ENCODE assay signal across 8 mouse cellular contexts in the genomic region with DNA sequence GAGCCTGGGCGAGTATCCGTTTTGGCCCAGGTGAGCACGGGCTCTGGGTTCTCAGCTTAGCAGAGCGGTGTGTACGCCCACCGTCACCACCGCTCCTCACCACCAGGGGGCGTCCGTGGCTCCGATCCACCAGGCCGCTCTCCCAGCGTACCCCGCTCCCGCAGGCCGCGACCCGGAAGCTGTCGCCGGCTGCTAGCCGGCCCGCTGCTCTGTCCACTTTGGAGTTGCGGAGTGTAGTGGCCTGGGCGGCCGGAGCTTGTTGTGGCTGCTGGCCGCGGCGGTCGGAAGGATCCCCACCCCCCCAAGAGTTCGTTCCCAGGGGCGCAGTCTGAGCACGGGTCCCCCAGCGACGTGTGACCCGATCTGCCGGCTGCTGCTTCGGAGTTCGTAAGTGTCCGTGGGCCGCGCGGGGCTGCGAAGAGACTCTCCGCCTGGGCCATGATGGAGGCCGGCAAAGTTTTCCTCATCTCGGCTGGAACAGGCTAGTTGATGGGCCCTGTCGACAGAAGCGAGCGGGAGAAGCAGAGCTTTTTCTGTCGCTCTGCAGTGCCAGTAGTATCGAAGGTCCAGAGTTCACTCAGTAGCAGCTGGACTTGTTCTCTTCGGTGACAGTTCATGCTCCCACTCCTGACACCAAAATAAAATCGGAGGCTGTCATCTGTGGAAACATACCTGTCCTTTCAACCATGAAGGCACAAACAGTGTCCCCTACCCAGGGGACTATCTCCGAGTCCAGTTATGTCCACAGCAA. TPM values are rescaled to one million over a fixed set of nuclear protein-coding genes. Genes with fewer than 3 reads are reported as not detected.
DNase-seq lines count a peak whose midpoint lies in the region; ATAC-seq lines count a peak whose summit lies in the region.

TSS of gene Snx19 (plus strand) at position 227 of the 751 bp plus-strand sequence.

- peaks cover 27% of the 10 kb centered on the region for H3K4me1 ChIP-seq in intestine, embryonic 14.5 days (replicated peaks; ENCODE audit: control insufficient read depth, insufficient read depth, low read length)

- intact Hi-C loops in left cerebral cortex, postnatal 14 days (cut with DNase I) = no loop called here

- peak within 1 kb of the TSS; percentile 69 for H3K4me3 ChIP-seq in intestine, embryonic 14.5 days (ENCODE audit: low read depth, low read length)

- peak; percentile 95 for ATAC-seq in intestine, embryonic 14.5 days (replicated peaks; ENCODE audit: low FRiP score, low TSS enrichment, low read depth)

- peak; percentile 93 to 97 for DNase-seq in adrenal gland, adult (ENCODE audit: inconsistent age in 2 of 2, low spot score in 1 of 2)
- peak; percentile 91 for DNase-seq in embryo, embryonic 10.5 days (ENCODE audit: low spot score)
- DNase-seq in gastrocnemius, postnatal 25 days = peak; percentile 85
- peak; percentile 97 for DNase-seq in intestine, embryonic 14.5 days (ENCODE audit: low spot score)
- peak; percentile 90 to 95 for DNase-seq in left cerebral cortex, postnatal 14 days (ENCODE audit: low spot score in 2 of 2)
- peak; percentile 92 for DNase-seq in mesoderm, embryonic 11.5 days (ENCODE audit: low read depth, low spot score)
- peak; percentile 80 to 82 for DNase-seq in right cerebral cortex, postnatal 36 days (ENCODE audit: low spot score in 2 of 2)
- peak; percentile 84 for DNase-seq in yolk sac, embryonic 10.5 days (ENCODE audit: low spot score)

- peaks cover under 1% of the 10 kb centered on the region; the same call in 1 of the 2 replicates for H3K36me3 ChIP-seq in intestine, embryonic 14.5 days (ENCODE audit: control insufficient read depth, insufficient read depth, low read length)

- 2% methylated on average over 53 of the region's 53 CpGs for WGBS in intestine, embryonic 14.5 days

- peak within 1 kb of the TSS; percentile 85 for H3K9ac ChIP-seq in intestine, embryonic 14.5 days (ENCODE audit: low read length)

- H3K4me2 ChIP-seq in intestine, embryonic 14.5 days (ENCODE audit: low read length) = peak within 1 kb of the TSS; percentile 78

- peak within 1 kb of the TSS; percentile 24; the same call in 1 of the 2 replicates for H3K27ac ChIP-seq in intestine, embryonic 14.5 days (ENCODE audit: low read depth)

- no peaks in the 10 kb centered on the region for H3K9me3 ChIP-seq in intestine, embryonic 14.5 days (ENCODE audit: control insufficient read depth, low read length)

- no peaks in the 10 kb centered on the region for H3K27me3 ChIP-seq in intestine, embryonic 14.5 days (replicated peaks; ENCODE audit: control insufficient read depth, insufficient read depth, low read length)

RNA-seq across cellular contexts. Expression of gene Snx19, which starts in this region (rescaled TPM):
- 10 to 100 TPM; 19.7 to 20.5 TPM for total RNA-seq in gastrocnemius, postnatal 25 days (2021)
- 20.9 and 22.1 TPM in 2 replicates for polyA plus RNA-seq in intestine, embryonic 14.5 days (2014; fragmentation: Nextera tagmentation; extraction: Ambion mirVana)
- total RNA-seq in left cerebral cortex, postnatal 14 days (2021) = 10 to 100 TPM; 38.4 to 38.5 TPM

Comparison
In these comparisons a context has a peak if more than half of its experiments do, and no peak if none do; other contexts are left out.
1. Peak in every context shown above with its lines: DNase-seq, ATAC-seq, H3K4me3 ChIP-seq and H3K27ac ChIP-seq.